Mouse (Mus musculus) heart, adult 2 months (tissue): ENCODE measurements at regions not wholly inside any gene's neighbourhood (a gene's known extent, or its start where the extent isn't known, plus 50 kb on each side); places are given as distances from the start of the nearest gene placed in this dataset.

Experiments
- CTCF ChIP-seq: fragments of 200-600 bp; IDR thresholded peaks from 2 replicates; pipeline ENCODE4 v1.8.1; 2022; ENCODE audit warnings: antibody characterized with exemption, mild to moderate bottlenecking, moderate library complexity
- EP300 ChIP-seq: fragments of 200-500 bp; IDR thresholded peaks from 2 replicates; pipeline ENCODE4 v1.6.1; 2011; ENCODE audit warnings: low read depth, low read length, control low read depth; ENCODE audit not compliant: insufficient read depth

DNA sequence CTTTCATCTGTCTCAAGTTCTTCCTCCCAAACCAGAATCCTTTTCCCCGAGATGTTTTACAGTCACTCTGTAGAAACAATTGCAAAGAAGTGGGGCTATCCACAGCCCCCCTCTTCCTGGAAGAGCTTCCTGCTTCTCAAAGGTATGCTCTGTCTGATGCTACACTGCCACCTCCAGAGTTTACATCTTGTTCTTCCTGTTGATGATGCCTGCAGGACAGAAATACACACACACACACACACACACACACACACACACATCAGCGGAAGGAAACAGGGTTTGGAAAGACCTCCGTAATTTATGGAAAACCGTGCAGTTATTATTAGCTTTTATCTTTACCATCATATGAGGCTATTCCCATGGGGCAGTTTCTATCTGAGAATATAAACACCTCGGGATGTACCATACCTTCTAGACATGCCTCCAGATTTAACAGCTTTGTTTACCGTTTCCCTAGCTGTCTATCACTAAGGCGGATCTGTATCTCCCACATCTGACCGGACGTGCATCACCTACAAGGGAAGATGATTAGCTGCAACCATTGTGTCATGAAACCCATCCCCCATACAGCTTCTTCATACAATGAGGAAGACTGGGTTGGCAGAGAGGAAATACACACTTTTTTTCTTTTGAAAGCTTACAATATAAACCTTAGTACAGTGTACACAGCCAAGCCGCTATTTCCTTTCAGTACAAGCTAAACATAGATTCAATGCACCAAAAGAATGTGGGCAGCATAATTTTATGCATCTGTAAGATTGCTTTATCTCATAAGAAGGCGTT is 288.6 kb downstream of the Plk2 start:
- TF ChIP-seq CTCF: no peak
- no peak for TF ChIP-seq EP300
